9 mouse cellular contexts compared by ENCODE assay signal in the genomic region with DNA sequence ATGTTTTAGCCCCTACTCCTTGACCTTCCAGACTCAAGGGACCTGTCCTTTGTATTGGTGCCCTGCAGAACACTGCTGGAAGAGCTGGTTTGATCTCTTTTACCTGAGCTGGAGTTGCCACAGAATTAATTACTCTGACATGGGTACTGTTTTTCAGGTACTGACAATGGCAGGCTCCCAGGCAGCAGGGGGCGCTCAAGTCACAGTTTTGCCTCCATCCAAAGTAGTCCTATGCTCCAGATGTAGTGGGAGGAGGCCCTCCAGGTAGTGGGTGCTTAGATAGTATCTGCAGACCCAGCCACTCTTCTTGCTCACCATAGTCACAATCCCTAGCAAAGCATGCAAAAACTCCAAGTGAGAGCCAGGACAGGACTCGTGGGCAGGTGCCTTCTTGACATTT. TPM values are rescaled to one million over a fixed set of nuclear protein-coding genes. Genes with fewer than 3 reads are reported as not detected.
DNase-seq lines count a peak whose midpoint lies in the region; ATAC-seq and TF ChIP-seq lines count a peak whose summit lies in the region.
"Had no signal": no experiment of that assay in that cellular context is flagged by ENCODE, and none has a peak within 500 bp of the region (broad histone marks: within the 10 kb centered on the region; RNA-seq: fewer than 3 reads in every experiment).

No protein-coding gene starts in this region.

- 39% methylated on average over 2 of the region's 2 CpGs for WGBS in heart, embryonic 12.5 days
- WGBS in lung, postnatal 0 days: 46% methylated on average over 2 of the region's 2 CpGs

- peaks cover 46% of the 10 kb centered on the region for H3K4me1 ChIP-seq in E14TG2a.4 (replicated peaks; ENCODE audit: low read depth, low read length)
- peaks cover 6% of the 10 kb centered on the region for H3K4me1 ChIP-seq in cortical plate, adult 2 months (ENCODE audit: control insufficient read depth, insufficient read depth, low read length)
- peaks cover 47% of the 10 kb centered on the region for H3K4me1 ChIP-seq in heart, embryonic 12.5 days (replicated peaks)
- no peaks in the 10 kb centered on the region for H3K4me1 ChIP-seq in lung, postnatal 0 days (ENCODE audit: insufficient read depth, low read depth, low read length)

- no peak overlapping the region for H3K4me3 ChIP-seq in E14TG2a.4 (replicated peaks; ENCODE audit: low read length)
- H3K4me3 ChIP-seq in cortical plate, adult 2 months (ENCODE audit: insufficient read depth, low read length): no peak overlapping the region
- H3K4me3 ChIP-seq in heart, embryonic 12.5 days: no peak overlapping the region
- H3K4me3 ChIP-seq in lung, postnatal 0 days (ENCODE audit: low read depth, low read length): no peak overlapping the region
- H3K4me3 ChIP-seq: limb, embryonic 13.5 days had no signal

- no peak overlapping the region for H3K4me2 ChIP-seq in heart, embryonic 12.5 days
- no peak overlapping the region for H3K4me2 ChIP-seq in lung, postnatal 0 days (replicated peaks; ENCODE audit: low read depth, low read length)
- H3K4me2 ChIP-seq: limb, embryonic 13.5 days had no signal

- no peak for TF ChIP-seq POLR2A in cortical plate, adult 2 months (IDR thresholded peaks at IDR 0.05; ENCODE audit: extremely low read depth, insufficient read depth, low read length)

- no peak overlapping the region for H3K9ac ChIP-seq in heart, embryonic 12.5 days
- H3K9ac ChIP-seq in lung, postnatal 0 days (replicated peaks; ENCODE audit: low read depth): no peak overlapping the region
- H3K9ac ChIP-seq: limb, embryonic 13.5 days had no signal

- peak; percentile 52; the same call in 1 of the 2 replicates for ATAC-seq in heart, embryonic 12.5 days (ENCODE audit: insufficient number of reproducible peaks, low FRiP score)
- ATAC-seq in lung, postnatal 0 days: peak; percentile 52; the same call in 1 of the 2 replicates

- TF ChIP-seq EP300 in lung, postnatal 0 days (IDR thresholded peaks at IDR 0.05): no peak

- no peaks in the 10 kb centered on the region; the same call in 1 of the 2 replicates for H3K27me3 ChIP-seq in E14TG2a.4 (ENCODE audit: insufficient read depth, low read length)
- H3K27me3 ChIP-seq in heart, embryonic 12.5 days (replicated peaks): no peaks in the 10 kb centered on the region
- no peaks in the 10 kb centered on the region for H3K27me3 ChIP-seq in lung, postnatal 0 days (replicated peaks; ENCODE audit: insufficient read depth, low read length)
- H3K27me3 ChIP-seq: limb, embryonic 13.5 days had no signal

- peak; percentile 76 for TF ChIP-seq CTCF in E14TG2a.4 (conservative IDR thresholded peaks at IDR 0.05; ENCODE audit: low read length)
- peak; percentile 91 for TF ChIP-seq CTCF in cortical plate, adult 2 months (IDR thresholded peaks at IDR 0.05; ENCODE audit: extremely low read depth, insufficient read depth, low read length)
- TF ChIP-seq CTCF in lung, postnatal 0 days (IDR thresholded peaks at IDR 0.05): peak; percentile 87

- peak; percentile 72 to 93 for DNase-seq in adrenal gland, adult (ENCODE audit: inconsistent age in 2 of 2, low spot score in 1 of 2)
- DNase-seq in layer of hippocampus, adult 9-10 months (ENCODE audit: low spot score): peak; percentile 45
- peak; percentile 76 for DNase-seq in lung, postnatal 0 days (ENCODE audit: low spot score)
- DNase-seq in right cerebral cortex, postnatal 25 days: peak; percentile 77
- peak; percentile 89 for DNase-seq in urinary bladder, postnatal 14 days (ENCODE audit: low spot score)

- no peaks in the 10 kb centered on the region for H3K9me3 ChIP-seq in E14TG2a.4 (ENCODE audit: low read length)
- H3K9me3 ChIP-seq in heart, embryonic 12.5 days (replicated peaks): no peaks in the 10 kb centered on the region
- H3K9me3 ChIP-seq in lung, postnatal 0 days (ENCODE audit: low read length): no peaks in the 10 kb centered on the region
- H3K9me3 ChIP-seq: limb, embryonic 13.5 days had no signal

- H3K36me3 ChIP-seq in E14TG2a.4 (ENCODE audit: insufficient read depth, low read length): peaks cover 18% of the 10 kb centered on the region; the same call in 1 of the 2 replicates
- peaks cover 36% of the 10 kb centered on the region for H3K36me3 ChIP-seq in heart, embryonic 12.5 days
- 0 out of 2 replicates have a peak, but pooled peaks cover 4% of the 10 kb centered on the region for H3K36me3 ChIP-seq in lung, postnatal 0 days (ENCODE audit: insufficient read depth, low read length)

- no peak overlapping the region for H3K27ac ChIP-seq in cortical plate, adult 2 months (ENCODE audit: insufficient read depth, low read length)
- no peak overlapping the region for H3K27ac ChIP-seq in heart, embryonic 12.5 days (ENCODE audit: poor library complexity, severe bottlenecking)
- H3K27ac ChIP-seq in lung, postnatal 0 days (ENCODE audit: low read length): no peak overlapping the region
- H3K27ac ChIP-seq: limb, embryonic 13.5 days had no signal

RNA-seq across cellular contexts. Expression of a gene that starts 36.6 kb away (rescaled TPM):
- polyA plus RNA-seq in cortical plate, adult 2 months (2012; rRNA removed): 35.4 and 40.9 TPM in 2 replicates
- 34.2 and 35.6 TPM in 2 replicates for polyA plus RNA-seq in heart, embryonic 12.5 days (2016; fragmentation: Nextera tagmentation; extraction: Ambion mirVana)
- polyA plus RNA-seq in lung, postnatal 0 days (2015; fragmentation: Nextera tagmentation; extraction: Ambion mirVana): 45.5 and 46.7 TPM in 2 replicates

RNA-seq across cellular contexts. Expression of a gene that starts 55.4 kb away (rescaled TPM):
- 0.44 and 0.45 TPM in 2 replicates for polyA plus RNA-seq in cortical plate, adult 2 months (2012; rRNA removed)
- 0.42 and 1.5 TPM in 2 replicates for polyA plus RNA-seq in heart, embryonic 12.5 days (2016; fragmentation: Nextera tagmentation; extraction: Ambion mirVana)
- 0.73 and 0.82 TPM in 2 replicates for polyA plus RNA-seq in lung, postnatal 0 days (2015; fragmentation: Nextera tagmentation; extraction: Ambion mirVana)
